Mouse (Mus musculus) left cerebral cortex, adult 18-20 months (tissue): ENCODE results near the gene Rbm45. TPM values are rescaled to one million over a fixed set of nuclear protein-coding genes. Genes with fewer than 3 reads are reported as not detected.
A peak's percentile ranks its signal among the peaks of the same experiment; 100 is the strongest.

Experiments
- DNase-seq, 2 experiments: peaks; one replicate each; pipeline ENCODE4 v3.0.0; 2021 to 2022; ENCODE audit warnings: low spot score in 2 of 2, mixed read lengths in 1 of 2
- long read RNA-seq, 2 experiments: library from polyadenylated mRNA; stranded (forward); transcript quantifications; one replicate each; pipeline ENCODE4 v2.0.0; 2021
- total RNA-seq, 2 experiments: library from RNA; stranded (reverse); gene quantifications; 2 replicates each; pipeline ENCODE4 v1.2.3; 2021

The Rbm45 gene
- 10 to 100 TPM; 37.8 to 40.0 TPM for total RNA-seq
- long read RNA-seq, experiment 1, transcript Rbm45-201 (10 exons, 1,898 nt) = major isoform, 10 of 11 reads
- long read RNA-seq, experiment 1, partial matches to known transcripts = 1 of 11 reads
- long read RNA-seq, experiment 1, other reads (novel, unspliced or antisense) = 0 of 11 reads
- long read RNA-seq, experiment 2, transcript Rbm45-201 (10 exons, 1,898 nt) = major isoform, 9 of 13 reads
- long read RNA-seq, experiment 2, partial matches to known transcripts = 2 of 13 reads
- long read RNA-seq, experiment 2, other reads (novel, unspliced or antisense) = 2 of 13 reads

- peak; percentile 90 to 94 for DNase-seq
Observed at GRCm38 (mm10) chr2:76369821-76370655, at the start of gene Rbm45. Rbm45 (plus strand) TSS chr2:76369984.

GRCm38 (mm10) chr2:76320336-76320735 lies 49.4 kb upstream of the Rbm45 start:
- no peak for DNase-seq

- DNase-seq = peak; percentile 10 to 25
Observed at GRCm38 (mm10) chr2:76323185-76323875, 46.5 kb upstream of the Rbm45 start.

- DNase-seq = no peak
Observed at GRCm38 (mm10) chr2:76324463-76324862, 45.3 kb upstream of the Rbm45 start.

- no peak for DNase-seq
Observed at GRCm38 (mm10) chr2:76326161-76326560, 43.6 kb upstream of the Rbm45 start.

- DNase-seq = no peak
Observed at GRCm38 (mm10) chr2:76330081-76330480, 39.7 kb upstream of the Rbm45 start.

- DNase-seq = no peak
Observed at GRCm38 (mm10) chr2:76332161-76332805, 37.5 kb upstream of the Rbm45 start.

- no peak for DNase-seq
Observed at GRCm38 (mm10) chr2:76334596-76334995, 35.2 kb upstream of the Rbm45 start.

- DNase-seq = peak in 1 of 2 experiments; percentile 13
Observed at GRCm38 (mm10) chr2:76338215-76339156, 31.3 kb upstream of the Rbm45 start, which contains the start of gene Pde11a. Pde11a (minus strand) TSS chr2:76338774.

GRCm38 (mm10) chr2:76342146-76342545 lies 27.6 kb upstream of the Rbm45 start:
- no peak for DNase-seq

- no peak for DNase-seq
Observed at GRCm38 (mm10) chr2:76347839-76348238, 21.9 kb upstream of the Rbm45 start.

- no peak for DNase-seq
Observed at GRCm38 (mm10) chr2:76360226-76360625, 9.6 kb upstream of the Rbm45 start, which contains the start of gene Cyct. Cyct (minus strand) TSS chr2:76360450.

GRCm38 (mm10) chr2:76362111-76362510 lies 7.7 kb upstream of the Rbm45 start:
- no peak for DNase-seq

GRCm38 (mm10) chr2:76365811-76366210 lies 4.0 kb upstream of the Rbm45 start:
- DNase-seq = no peak

GRCm38 (mm10) chr2:76367188-76367922 lies 2.4 kb upstream of the Rbm45 start:
- DNase-seq = peak; percentile 80 to 92

GRCm38 (mm10) chr2:76368861-76369660 lies 723 bp upstream of the Rbm45 start:
- DNase-seq = no peak

GRCm38 (mm10) chr2:76370656-76370922 lies 805 bp downstream of the Rbm45 start:
- no peak for DNase-seq

- no peak for DNase-seq
Observed at GRCm38 (mm10) chr2:76372244-76372643, 2.5 kb downstream of the Rbm45 start.
